Mouse (Mus musculus) CH12.LX (cell line): Measurements from ENCODE around the gene Edil3. TPM values are rescaled to one million over a fixed set of nuclear protein-coding genes. Genes with fewer than 3 reads are reported as not detected.

ENCODE experiments used
- DNase-seq: peaks from one replicate; pipeline ENCODE4 v3.0.0-alpha.2; 2013; ENCODE audit errors: extremely low read depth
- H3K27ac ChIP-seq: 2 replicates; pipeline ENCODE4 v1.5.1; 2012; ENCODE audit warnings: low read depth, mild to moderate bottlenecking, control low read depth, moderate library complexity; ENCODE audit not compliant: insufficient read depth
- H3K27me3 ChIP-seq: replicated peaks from 2 replicates; pipeline ENCODE3; 2012; ENCODE audit warnings: inconsistent platforms
- H3K36me3 ChIP-seq, 2 experiments: replicated peaks in 1 of 2; 2 replicates each; pipeline versions ENCODE3 to v1.6.1; 2012; ENCODE audit warnings: inconsistent platforms in 1 of 2, low read length in 1 of 2, mild to moderate bottlenecking in 1 of 2, mixed read lengths in 1 of 2, moderate library complexity in 1 of 2; ENCODE audit not compliant: control insufficient read depth in 1 of 2, insufficient read depth in 1 of 2
- H3K4me1 ChIP-seq, 2 experiments: 2 replicates each; pipeline ENCODE4 v1.6.1; 2012; ENCODE audit warnings: inconsistent platforms in 1 of 2, moderate library complexity in 1 of 2; ENCODE audit not compliant: insufficient read depth in 2 of 2, control insufficient read depth in 1 of 2
- H3K4me2 ChIP-seq: 2 replicates; pipeline ENCODE4 v1.6.1; 2012; ENCODE audit warnings: low read depth, mild to moderate bottlenecking, control low read depth; ENCODE audit not compliant: poor library complexity, insufficient read depth, severe bottlenecking
- H3K4me3 ChIP-seq, 3 experiments: fragments of 150-350 bp in 1 of 3; sonication (generic) in 1 of 3; replicated peaks in 1 of 3; 2 replicates each; pipeline versions ENCODE3 to v1.5.1; 2011 to 2012; ENCODE audit warnings: low read depth in 2 of 3, low read length in 2 of 3, mild to moderate bottlenecking in 2 of 3, moderate library complexity in 2 of 3, control low read depth in 1 of 3, improper control_type of control experiment in 1 of 3, inconsistent platforms in 1 of 3, mixed read lengths in 1 of 3; ENCODE audit not compliant: poor library complexity in 1 of 3
- H3K79me2 ChIP-seq: replicated peaks from 2 replicates; pipeline ENCODE4 v1.6.1; 2012; ENCODE audit warnings: mild to moderate bottlenecking, moderate library complexity; ENCODE audit not compliant: control insufficient read depth, poor library complexity, insufficient read depth, severe bottlenecking; ENCODE audit errors: extremely low read depth
- H3K9ac ChIP-seq: 2 replicates; pipeline ENCODE4 v1.6.1; 2012; ENCODE audit warnings: low read depth, mild to moderate bottlenecking, control low read depth, moderate library complexity; ENCODE audit not compliant: insufficient read depth
- H3K9me3 ChIP-seq: replicated peaks from 2 replicates; pipeline ENCODE3; 2012; ENCODE audit warnings: low read length, inconsistent platforms, mixed read lengths
- BHLHE40 ChIP-seq: IDR thresholded peaks from 2 replicates; pipeline ENCODE4 v1.6.1; 2011; ENCODE audit warnings: mild to moderate bottlenecking, low read depth, low read length, improper control_type of control experiment
- CHD2 ChIP-seq: IDR thresholded peaks from 2 replicates; pipeline ENCODE4 v1.6.1; 2011; ENCODE audit warnings: low read length, improper control_type of control experiment
- E2F4 ChIP-seq: IDR thresholded peaks from 2 replicates; pipeline ENCODE4 v1.6.1; 2011; ENCODE audit warnings: low read depth, low read length, improper control_type of control experiment; ENCODE audit not compliant: insufficient replicate concordance
- EP300 ChIP-seq: IDR thresholded peaks from 2 replicates; pipeline ENCODE4 v1.6.1; 2011; ENCODE audit warnings: low read length, improper control_type of control experiment
- ETS1 ChIP-seq: conservative IDR thresholded peaks from 2 replicates; pipeline ENCODE4 v1.6.1; 2012; ENCODE audit warnings: low read depth, mild to moderate bottlenecking, inconsistent platforms, low read length, improper control_type of control experiment, moderate library complexity
- GABPA ChIP-seq: IDR thresholded peaks from 2 replicates; pipeline ENCODE4 v1.6.1; 2012; ENCODE audit warnings: low read depth, low read length, improper control_type of control experiment, inconsistent platforms; ENCODE audit not compliant: insufficient replicate concordance
- HCFC1 ChIP-seq: IDR thresholded peaks from 2 replicates; pipeline ENCODE4 v1.6.1; 2012; ENCODE audit warnings: low read depth, mild to moderate bottlenecking, inconsistent platforms, low read length, improper control_type of control experiment
- JUN ChIP-seq: IDR thresholded peaks from 2 replicates; pipeline ENCODE4 v1.6.1; 2011; ENCODE audit warnings: low read depth, mild to moderate bottlenecking, low read length, improper control_type of control experiment, moderate library complexity; ENCODE audit not compliant: insufficient read depth
- JUND ChIP-seq: conservative IDR thresholded peaks from 2 replicates; pipeline ENCODE4 v1.6.1; 2011; ENCODE audit warnings: low read depth, low read length, improper control_type of control experiment
- KAT2A ChIP-seq: IDR thresholded peaks from 2 replicates; pipeline ENCODE4 v1.6.1; 2012; ENCODE audit warnings: low read length, improper control_type of control experiment, inconsistent platforms; ENCODE audit not compliant: insufficient replicate concordance
- MAX ChIP-seq: IDR thresholded peaks from 2 replicates; pipeline ENCODE4 v1.6.1; 2011; ENCODE audit warnings: low read length, improper control_type of control experiment
- MAZ ChIP-seq: IDR thresholded peaks from 2 replicates; pipeline ENCODE4 v1.6.1; 2012; ENCODE audit warnings: low read depth, mild to moderate bottlenecking, inconsistent platforms, low read length, improper control_type of control experiment, moderate library complexity
- MEF2A ChIP-seq: IDR thresholded peaks from 2 replicates; pipeline ENCODE4 v1.6.1; 2014; ENCODE audit warnings: low read depth, mild to moderate bottlenecking, inconsistent platforms, low read length, improper control_type of control experiment, borderline replicate concordance
- MXI1 ChIP-seq: IDR thresholded peaks from 2 replicates; pipeline ENCODE4 v1.6.1; 2011; ENCODE audit warnings: mild to moderate bottlenecking, low read depth, low read length, improper control_type of control experiment
- NELFE ChIP-seq: IDR thresholded peaks from 2 replicates; pipeline ENCODE4 v1.6.1; 2011; ENCODE audit warnings: low read depth, low read length, improper control_type of control experiment
- PAX5 ChIP-seq: IDR thresholded peaks from 2 replicates; pipeline ENCODE4 v1.6.1; 2012; ENCODE audit warnings: low read length, inconsistent platforms, mixed read lengths
- POLR2A ChIP-seq: IDR thresholded peaks from 2 replicates; pipeline ENCODE4 v1.6.1; 2011; ENCODE audit warnings: low read depth, mild to moderate bottlenecking, improper control_type of control experiment, low read length
- RAD21 ChIP-seq: IDR thresholded peaks from 2 replicates; pipeline ENCODE4 v1.6.1; 2011; ENCODE audit warnings: low read depth, mild to moderate bottlenecking, low read length, improper control_type of control experiment, moderate library complexity
- RCOR1 ChIP-seq: conservative IDR thresholded peaks from 2 replicates; pipeline ENCODE4 v1.6.1; 2012; ENCODE audit warnings: low read depth, mild to moderate bottlenecking, inconsistent platforms, low read length, improper control_type of control experiment
- SMC3 ChIP-seq: IDR thresholded peaks from 2 replicates; pipeline ENCODE4 v1.6.1; 2011; ENCODE audit warnings: low read depth, low read length, improper control_type of control experiment
- TBP ChIP-seq: conservative IDR thresholded peaks from 2 replicates; pipeline ENCODE4 v1.6.1; 2011; ENCODE audit warnings: low read depth, low read length, improper control_type of control experiment
- UBTF ChIP-seq: IDR thresholded peaks from 2 replicates; pipeline ENCODE4 v1.6.1; 2012; ENCODE audit warnings: low read depth, mild to moderate bottlenecking, inconsistent platforms, low read length, improper control_type of control experiment, moderate library complexity
- USF1 ChIP-seq: IDR thresholded peaks from 2 replicates; pipeline ENCODE4 v1.6.1; 2014; ENCODE audit warnings: low read depth, mild to moderate bottlenecking, inconsistent platforms, low read length, improper control_type of control experiment
- USF2 ChIP-seq: conservative IDR thresholded peaks from 2 replicates; pipeline ENCODE4 v1.6.1; 2011; ENCODE audit warnings: low read depth, low read length, improper control_type of control experiment
- ZC3H11A ChIP-seq: IDR thresholded peaks from 2 replicates; pipeline ENCODE4 v1.6.1; 2012; ENCODE audit warnings: low read depth, mild to moderate bottlenecking, inconsistent platforms, low read length, improper control_type of control experiment
- ZKSCAN1 ChIP-seq: IDR thresholded peaks from 2 replicates; pipeline ENCODE4 v1.6.1; 2012; ENCODE audit warnings: low read depth, inconsistent platforms, low read length, improper control_type of control experiment, borderline replicate concordance
- ZMIZ1 ChIP-seq: IDR thresholded peaks from 2 replicates; pipeline ENCODE4 v1.6.1; 2012; ENCODE audit warnings: low read depth, mild to moderate bottlenecking, inconsistent platforms, low read length, improper control_type of control experiment
- ZNF384 ChIP-seq: IDR thresholded peaks from 2 replicates; pipeline ENCODE4 v1.6.1; 2012; ENCODE audit warnings: low read depth, low read length, improper control_type of control experiment, inconsistent platforms
- dilution Hi-C: fragments of 300-500 bp; cut with MboI; formaldehyde crosslinking; loops from 2 replicates; pipeline ENCODE4 v1.14.3; 2020; ENCODE audit warnings: low sequenced_read_pairs; ENCODE audit not compliant: extremely low pct_unique_long_range_greater_than_20kb, extremely low pct_ligation_motif_present
- in situ Hi-C: fragments of 300-500 bp; cut with MboI; formaldehyde crosslinking; loops from 3 replicates; pipeline ENCODE4 v1.14.3; 2019; ENCODE audit warnings: low sequenced_read_pairs, low pct_ligation_motif_present, low pct_unique_long_range_greater_than_20kb, mixed read lengths
- polyA plus RNA-seq: library from polyadenylated mRNA; unstranded; fragments of >175 nt; gene quantifications from 2 replicates; pipeline ENCODE4 v1.2.1, GENCODE M21; 2012; ENCODE audit warnings: low read depth; ENCODE audit not compliant: insufficient read length
- total RNA-seq, 2 experiments: library from RNA; depleted of rRNA; stranded (reverse); fragments of 300-350 nt in 1 of 2; fragments of >200 nt in 1 of 2; gene quantifications; 2 replicates each; pipeline ENCODE4 v1.2.3; 2012 to 2014

The Edil3 gene
- total and polyA plus RNA-seq, 3 experiments, result not detected

DNA sequence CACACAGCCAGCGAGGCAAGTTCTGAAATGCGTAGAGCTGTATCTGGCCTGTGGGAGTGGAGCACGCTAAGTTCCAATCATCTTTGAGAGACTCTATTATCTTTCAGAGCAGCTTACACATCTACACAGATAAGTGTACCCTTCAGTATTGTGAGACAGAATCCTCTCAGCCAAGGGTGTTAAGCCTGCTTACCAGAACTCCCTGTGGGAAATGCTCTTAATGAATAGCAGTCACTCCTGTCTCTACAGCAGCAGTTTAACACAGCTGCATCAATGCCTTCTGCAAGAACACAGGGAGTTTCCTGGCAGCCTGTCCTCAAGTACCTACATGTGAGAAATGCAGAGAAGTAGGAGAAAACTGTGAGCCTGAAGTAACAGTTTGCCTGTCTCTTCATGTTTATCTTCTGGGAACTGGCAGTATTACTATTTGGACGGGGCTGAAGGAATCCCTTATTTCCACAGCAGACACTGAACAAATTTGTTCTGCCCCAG is 324.8 kb downstream of the Edil3 start:
- Histone ChIP-seq H3K27ac (no peak overlapping the region), H3K4me2 (no peak overlapping the region), H3K4me1 (peaks cover 0 to 2% of the 10 kb centered on the region in 2 experiments; a peak in 1 of 4 replicates), H3K79me2 (no peaks in the 10 kb centered on the region), H3K27me3 (no peaks in the 10 kb centered on the region), H3K36me3 (no peaks in the 10 kb centered on the region), H3K9ac (no peak overlapping the region), H3K4me3 (no peak overlapping the region), H3K9me3 (no peaks in the 10 kb centered on the region)
- DNase-seq, result no peak
- TF ChIP-seq MAZ, result no peak
- no peak for TF ChIP-seq KAT2A
- no peak for TF ChIP-seq RCOR1
- no peak for TF ChIP-seq HCFC1
- no peak for TF ChIP-seq ZKSCAN1
- no peak for TF ChIP-seq ZNF384
- no peak for TF ChIP-seq RAD21
- TF ChIP-seq ZC3H11A, result no peak
- TF ChIP-seq USF2, result no peak
- no peak for TF ChIP-seq TBP
- no peak for TF ChIP-seq USF1
- TF ChIP-seq MEF2A, result no peak
- TF ChIP-seq UBTF, result no peak
- TF ChIP-seq CHD2, result no peak
- no peak for TF ChIP-seq JUN
- TF ChIP-seq EP300, result no peak
- no peak for TF ChIP-seq MXI1
- in situ Hi-C loops (no loop called here), dilution Hi-C loops (no loop called here)

GRCm38 (mm10) chr13:89151878-89152277 is 330.6 kb downstream of the Edil3 start:
- TF ChIP-seq NELFE, result no peak
- TF ChIP-seq JUN, result no peak
- no peak for TF ChIP-seq JUND
- TF ChIP-seq MAZ, result no peak
- no peak for TF ChIP-seq PAX5
- no peak for TF ChIP-seq MXI1
- TF ChIP-seq BHLHE40, result no peak
- no peak for TF ChIP-seq TBP
- TF ChIP-seq POLR2A, result no peak
- TF ChIP-seq MAX, result no peak
- no peak for TF ChIP-seq EP300
- no peak for TF ChIP-seq ETS1
- TF ChIP-seq RAD21, result no peak
- no peak for TF ChIP-seq GABPA
- TF ChIP-seq ZNF384, result no peak
- TF ChIP-seq E2F4, result no peak
- TF ChIP-seq MEF2A, result no peak
- no peak for TF ChIP-seq SMC3
- no peak for TF ChIP-seq KAT2A
- TF ChIP-seq ZMIZ1, result no peak
- H3K4me3 ChIP-seq, result no peak overlapping the region
- dilution Hi-C loops (no loop called here), in situ Hi-C loops (no loop called here)
- H3K27ac ChIP-seq, result no peak overlapping the region
- no peak overlapping the region for H3K9ac ChIP-seq
- no peak overlapping the region for H3K4me2 ChIP-seq
- H3K27me3 ChIP-seq, result no peaks in the 10 kb centered on the region
- no peak for DNase-seq
- H3K36me3 ChIP-seq, result no peaks in the 10 kb centered on the region
- no peaks in the 10 kb centered on the region for H3K4me1 ChIP-seq
- H3K79me2 ChIP-seq, result no peaks in the 10 kb centered on the region
- no peaks in the 10 kb centered on the region for H3K9me3 ChIP-seq
